Mouse (Mus musculus): ENCODE measurements around the gene Cdk15.

The Cdk15 gene

DNA sequence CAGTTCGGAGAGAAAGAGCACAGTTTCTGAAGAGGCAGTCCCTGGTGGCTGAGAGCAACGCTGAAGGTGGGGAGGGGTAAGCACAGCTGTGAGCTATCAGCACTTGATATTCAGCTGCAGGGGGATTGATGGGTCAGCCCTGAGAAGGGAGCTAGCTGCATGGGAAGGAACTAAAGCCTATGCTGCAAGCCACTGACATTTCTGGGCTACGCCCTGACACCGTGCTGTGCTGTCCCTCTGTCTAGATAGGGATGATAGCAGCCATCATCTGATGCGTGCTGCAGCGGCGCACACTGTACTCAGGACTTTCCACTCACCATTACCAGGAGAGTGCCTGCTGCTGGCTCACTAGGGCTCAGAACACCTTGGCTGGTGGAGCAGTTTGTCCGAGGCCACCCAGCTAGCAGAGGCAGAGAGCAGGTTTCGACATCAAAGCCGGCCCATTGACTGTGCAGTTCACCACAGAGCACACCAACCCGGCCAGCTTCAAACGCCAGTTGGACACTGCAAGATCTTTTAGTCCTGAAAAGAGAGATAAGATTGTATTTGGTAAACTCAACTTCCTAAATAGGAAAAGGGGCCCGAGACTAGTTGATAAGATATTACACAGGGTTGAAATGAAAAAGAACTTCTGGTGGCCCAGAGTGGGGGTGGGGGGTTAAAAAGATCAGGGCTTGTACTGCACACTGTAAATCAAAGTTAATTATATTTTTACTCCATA is 111.4 kb downstream of the Cdk15 start:
- DNase-seq (ENCODE audit: low read depth, low spot score) = no peak
- Histone ChIP-seq H3K36me3 (ENCODE audit: control insufficient read depth, insufficient read depth, low read length, poor library complexity, severe bottlenecking) (no peaks in the 10 kb centered on the region), H3K27me3 (ENCODE audit: control insufficient read depth, insufficient read depth, low read length, poor library complexity, severe bottlenecking) (no peaks in the 10 kb centered on the region)

DNA sequence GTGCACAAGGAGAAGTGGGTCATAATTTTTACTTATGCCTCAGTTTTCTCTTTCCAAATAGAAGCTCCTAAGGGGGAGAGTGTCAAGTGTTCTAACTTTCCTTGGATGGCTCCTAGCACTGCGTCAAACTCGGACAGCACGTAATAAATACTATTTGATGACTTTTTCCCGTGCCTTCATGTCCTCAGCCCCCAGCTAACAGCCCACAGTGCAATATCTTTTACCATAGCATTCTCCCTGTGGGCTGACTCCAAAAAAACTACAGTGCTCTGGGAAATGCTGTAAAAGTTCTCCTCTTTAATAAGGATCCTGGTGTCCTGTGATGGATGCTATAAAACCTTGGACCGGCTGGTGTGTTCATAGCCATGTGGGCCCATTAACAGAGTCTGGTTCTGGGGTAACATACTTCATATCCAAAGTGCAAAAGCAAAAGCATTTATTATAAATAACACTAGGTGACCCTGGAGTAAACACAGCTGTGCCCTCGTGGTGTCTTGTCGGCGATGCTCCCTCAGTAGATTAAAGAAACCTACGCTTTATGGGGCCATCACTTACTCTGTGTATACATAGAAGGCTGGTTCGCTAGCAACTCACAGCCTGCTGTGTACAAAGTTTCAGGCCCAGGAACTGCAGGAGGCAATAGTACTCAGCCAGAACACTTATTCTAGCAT is 112.1 kb downstream of the Cdk15 start:
- H3K36me3 ChIP-seq (ENCODE audit: control insufficient read depth, insufficient read depth, low read length, poor library complexity, severe bottlenecking) = no peaks in the 10 kb centered on the region
- DNase-seq (ENCODE audit: low read depth, low spot score) = no peak
- H3K27me3 ChIP-seq (ENCODE audit: control insufficient read depth, insufficient read depth, low read length, poor library complexity, severe bottlenecking) = no peaks in the 10 kb centered on the region

DNA sequence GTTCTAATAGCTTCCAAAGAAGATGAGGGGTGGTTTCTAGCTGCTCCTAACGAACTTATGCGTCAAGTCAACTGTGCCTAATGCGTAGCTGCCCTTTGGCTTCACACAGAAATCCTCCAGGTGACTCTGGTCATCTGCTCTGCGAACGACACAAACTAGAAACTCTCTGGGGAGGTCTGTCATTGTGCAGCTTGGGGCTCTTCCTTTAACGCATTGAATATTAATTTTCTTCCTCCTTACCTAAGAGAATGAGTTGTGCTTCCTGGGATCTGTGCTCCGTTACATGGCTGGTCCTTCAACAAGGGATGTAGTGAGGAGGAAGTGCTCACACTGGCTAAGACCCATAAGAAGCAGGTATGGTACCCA is 112.6 kb downstream of the Cdk15 start:
- H3K27me3 ChIP-seq (ENCODE audit: control insufficient read depth, insufficient read depth, low read length, poor library complexity, severe bottlenecking) = no peaks in the 10 kb centered on the region
- H3K36me3 ChIP-seq (ENCODE audit: control insufficient read depth, insufficient read depth, low read length, poor library complexity, severe bottlenecking) = no peaks in the 10 kb centered on the region
- no peak for DNase-seq (ENCODE audit: low read depth, low spot score)

DNA sequence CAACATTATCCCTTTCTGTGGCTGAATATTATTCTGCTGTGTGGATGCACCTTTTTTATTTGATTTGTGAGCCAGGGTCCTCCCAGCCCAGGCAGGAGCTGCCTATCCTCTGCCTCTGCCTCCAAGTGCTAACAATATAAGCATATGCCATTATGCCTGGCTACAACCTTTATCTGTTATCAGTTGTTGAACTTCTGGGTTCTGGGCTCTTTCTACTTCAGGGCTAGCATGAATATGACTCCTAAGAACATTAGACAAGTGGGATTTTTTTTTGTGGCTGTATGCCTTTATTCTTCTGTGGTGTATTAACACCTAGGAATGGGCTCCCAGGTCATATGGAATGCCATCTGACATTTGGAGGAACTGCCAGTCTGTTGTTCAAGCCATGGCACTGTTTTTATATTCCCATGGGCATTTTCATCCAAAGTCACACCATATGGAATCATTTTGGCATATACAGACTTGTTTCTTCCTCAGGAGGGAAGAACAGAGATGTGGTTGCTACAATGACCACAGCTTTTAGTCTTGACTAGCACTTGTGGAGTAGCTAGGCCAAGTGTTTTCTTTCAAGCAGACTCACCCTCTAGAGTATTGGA is 113.7 kb downstream of the Cdk15 start:
- DNase-seq (ENCODE audit: low read depth, low spot score) = no peak
- Histone ChIP-seq H3K36me3 (ENCODE audit: control insufficient read depth, insufficient read depth, low read length, poor library complexity, severe bottlenecking) (no peaks in the 10 kb centered on the region), H3K27me3 (ENCODE audit: control insufficient read depth, insufficient read depth, low read length, poor library complexity, severe bottlenecking) (no peaks in the 10 kb centered on the region)

DNA sequence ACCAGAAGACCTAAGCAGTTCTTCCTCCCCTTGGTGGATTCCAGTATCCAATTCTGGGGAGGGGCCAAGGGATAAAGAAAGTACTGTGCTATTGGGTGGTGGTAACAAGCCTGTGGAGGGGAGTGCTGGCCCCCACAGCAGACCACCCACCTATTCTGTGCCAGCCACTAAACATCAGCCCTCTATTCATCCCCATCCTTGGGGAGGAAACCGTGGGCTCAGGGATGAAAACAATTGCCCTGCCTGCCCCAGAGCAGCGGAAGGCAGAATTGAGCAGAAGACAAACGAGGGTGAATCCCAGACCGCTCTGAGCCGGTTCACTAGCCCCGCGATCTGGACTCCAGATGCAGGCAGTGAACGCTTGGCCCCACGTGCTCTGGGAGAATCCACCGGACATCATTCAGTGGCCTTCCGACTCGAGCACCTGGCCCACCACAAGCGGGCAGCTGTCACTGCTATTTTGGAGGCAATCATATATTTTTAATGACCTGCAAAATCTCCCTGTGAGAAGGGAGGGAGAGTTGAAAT is 119.4 kb downstream of the Cdk15 start:
- no peak for DNase-seq (ENCODE audit: low read depth, low spot score)
- Histone ChIP-seq H3K36me3 (ENCODE audit: control insufficient read depth, insufficient read depth, low read length, poor library complexity, severe bottlenecking) (no peaks in the 10 kb centered on the region), H3K27me3 (ENCODE audit: control insufficient read depth, insufficient read depth, low read length, poor library complexity, severe bottlenecking) (no peaks in the 10 kb centered on the region)

DNA sequence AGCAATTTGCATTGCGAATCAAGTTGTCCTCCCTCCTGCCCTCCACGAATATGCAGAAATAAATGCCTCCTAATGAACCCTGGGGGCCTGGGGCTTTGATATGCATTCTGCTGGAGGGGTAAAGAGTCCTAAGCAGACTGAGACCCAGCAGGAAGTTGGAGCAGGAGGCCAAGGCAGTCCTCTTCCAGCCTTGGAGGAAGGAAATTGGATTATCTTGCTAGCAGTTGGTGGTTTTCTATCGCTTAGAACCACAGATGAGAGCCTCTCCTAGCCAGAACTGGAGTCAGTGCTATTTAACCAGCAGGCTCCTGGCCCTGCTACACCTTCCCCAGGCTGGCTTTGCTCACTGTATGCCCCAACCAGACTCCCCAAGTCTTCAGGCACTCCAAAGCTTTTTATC is 119.9 kb downstream of the Cdk15 start:
- DNase-seq (ENCODE audit: low read depth, low spot score) = no peak
- Histone ChIP-seq H3K27me3 (ENCODE audit: control insufficient read depth, insufficient read depth, low read length, poor library complexity, severe bottlenecking) (no peaks in the 10 kb centered on the region), H3K36me3 (ENCODE audit: control insufficient read depth, insufficient read depth, low read length, poor library complexity, severe bottlenecking) (no peaks in the 10 kb centered on the region)

DNA sequence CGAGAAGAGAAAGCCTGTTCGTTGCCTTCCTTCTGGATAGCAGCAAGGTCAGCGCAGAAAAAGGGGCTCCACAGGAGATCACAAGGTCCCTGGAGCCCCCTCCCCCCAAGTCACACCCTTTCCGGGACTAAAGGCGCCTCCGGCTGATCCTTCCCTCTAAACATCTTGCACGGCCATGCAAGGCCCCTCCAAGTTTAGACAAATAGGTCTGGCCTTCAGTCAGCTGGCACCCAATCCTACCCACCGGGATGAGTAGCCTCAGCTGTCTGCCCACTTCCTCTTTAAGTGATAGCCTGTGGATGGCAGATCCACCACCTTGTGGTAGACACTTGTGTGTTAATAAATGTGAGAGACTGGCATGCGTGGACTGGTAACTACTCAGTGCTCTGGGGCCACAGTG is 120.6 kb downstream of the Cdk15 start:
- Histone ChIP-seq H3K27me3 (ENCODE audit: control insufficient read depth, insufficient read depth, low read length, poor library complexity, severe bottlenecking) (no peaks in the 10 kb centered on the region), H3K36me3 (ENCODE audit: control insufficient read depth, insufficient read depth, low read length, poor library complexity, severe bottlenecking) (no peaks in the 10 kb centered on the region)
- DNase-seq (ENCODE audit: low read depth, low spot score) = no peak

DNA sequence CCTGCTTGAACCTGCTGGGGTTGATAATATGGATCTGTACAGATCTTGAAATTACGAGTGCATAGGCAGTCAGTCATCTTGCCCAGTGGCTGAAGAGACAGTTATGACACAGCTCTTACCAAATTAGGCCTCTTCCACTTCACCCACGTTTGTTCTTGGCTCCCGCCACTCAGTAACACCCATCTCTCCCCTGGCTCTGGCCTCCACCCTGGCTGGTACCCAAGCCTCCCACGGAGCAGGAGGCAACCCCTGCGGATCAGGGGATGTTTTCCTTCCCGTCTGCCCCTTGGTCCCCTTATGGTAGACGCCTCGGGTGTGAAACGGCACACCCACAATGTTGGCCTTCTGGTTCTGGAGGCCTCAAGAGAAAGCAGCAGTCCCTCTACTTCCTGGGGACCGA is 124.2 kb downstream of the Cdk15 start:
- DNase-seq (ENCODE audit: low read depth, low spot score) = no peak
- Histone ChIP-seq H3K36me3 (ENCODE audit: control insufficient read depth, insufficient read depth, low read length, poor library complexity, severe bottlenecking) (no peaks in the 10 kb centered on the region), H3K27me3 (ENCODE audit: control insufficient read depth, insufficient read depth, low read length, poor library complexity, severe bottlenecking) (no peaks in the 10 kb centered on the region)

DNA sequence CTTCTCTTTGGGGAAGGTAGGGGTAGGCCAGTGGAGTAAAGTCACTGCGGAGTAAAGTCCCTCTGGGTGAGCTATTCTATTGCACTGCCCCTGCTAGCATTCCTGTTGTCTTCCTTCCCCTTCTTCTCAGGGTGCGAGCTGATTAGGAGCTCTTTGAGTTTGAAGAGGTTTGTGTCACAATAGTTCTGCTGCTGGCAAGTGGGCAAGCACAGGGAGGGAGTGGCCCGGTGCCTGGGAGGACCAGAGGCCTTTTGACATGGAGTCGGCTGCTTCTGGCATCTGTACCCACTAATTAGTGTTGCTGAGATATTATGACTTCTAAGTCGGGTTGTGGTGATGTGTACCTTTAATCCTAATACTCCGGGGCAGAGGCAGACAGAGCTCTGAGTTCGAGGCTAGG is 124.8 kb downstream of the Cdk15 start:
- Histone ChIP-seq H3K36me3 (ENCODE audit: control insufficient read depth, insufficient read depth, low read length, poor library complexity, severe bottlenecking) (no peaks in the 10 kb centered on the region), H3K27me3 (ENCODE audit: control insufficient read depth, insufficient read depth, low read length, poor library complexity, severe bottlenecking) (no peaks in the 10 kb centered on the region)
- DNase-seq (ENCODE audit: low read depth, low spot score) = no peak

DNA sequence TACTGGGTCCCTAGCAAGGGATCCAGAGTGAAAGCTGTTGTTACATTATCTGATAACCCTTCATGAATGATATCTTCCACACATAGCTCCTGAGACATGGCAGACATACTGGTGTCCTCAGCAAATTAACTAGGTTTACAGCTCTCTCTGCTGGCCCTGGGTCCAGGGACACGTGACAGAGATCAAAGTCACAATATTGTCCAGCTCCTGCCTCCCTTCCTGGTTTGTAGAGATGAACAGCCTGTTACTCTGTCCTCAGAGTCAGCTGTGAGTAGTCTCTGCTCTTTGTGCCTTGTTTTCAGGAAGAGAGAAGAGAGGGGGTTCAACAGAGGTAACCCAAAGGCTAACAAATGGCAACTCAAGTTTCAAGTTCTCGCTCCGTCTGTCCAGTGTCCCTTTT is 125.8 kb downstream of the Cdk15 start:
- Histone ChIP-seq H3K27me3 (ENCODE audit: control insufficient read depth, insufficient read depth, low read length, poor library complexity, severe bottlenecking) (no peaks in the 10 kb centered on the region), H3K36me3 (ENCODE audit: control insufficient read depth, insufficient read depth, low read length, poor library complexity, severe bottlenecking) (no peaks in the 10 kb centered on the region)
- no peak for DNase-seq (ENCODE audit: low read depth, low spot score)

DNA sequence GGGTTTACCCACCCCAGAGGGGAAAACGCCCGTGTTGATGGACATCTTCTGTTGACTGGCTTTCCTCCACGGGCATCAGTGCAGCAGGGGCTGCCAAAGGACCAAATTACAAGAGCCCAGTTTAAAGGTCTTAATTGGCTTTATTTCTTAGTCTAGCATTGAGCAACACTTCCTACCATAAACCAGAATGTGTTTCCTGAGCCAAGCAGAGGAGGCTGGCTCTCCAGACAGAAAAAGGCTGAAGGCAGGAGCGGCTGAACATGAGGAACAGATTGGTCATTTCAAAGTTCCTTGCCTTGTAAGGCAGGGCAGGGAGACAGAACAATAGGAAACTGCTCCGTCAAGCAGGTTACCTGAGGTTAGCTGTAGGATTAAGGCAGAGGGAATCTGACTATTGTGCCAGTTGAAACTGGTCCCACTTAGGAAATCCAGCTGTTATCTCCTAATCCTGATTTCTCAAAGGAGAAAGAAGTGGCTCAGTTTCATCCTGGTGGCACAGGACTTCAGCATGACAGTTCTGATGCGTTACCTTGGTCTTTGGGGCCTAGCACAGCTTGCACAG is 126.4 kb downstream of the Cdk15 start:
- Histone ChIP-seq H3K36me3 (ENCODE audit: control insufficient read depth, insufficient read depth, low read length, poor library complexity, severe bottlenecking) (no peaks in the 10 kb centered on the region), H3K27me3 (ENCODE audit: control insufficient read depth, insufficient read depth, low read length, poor library complexity, severe bottlenecking) (no peaks in the 10 kb centered on the region)
- no peak for DNase-seq (ENCODE audit: low read depth, low spot score)

DNA sequence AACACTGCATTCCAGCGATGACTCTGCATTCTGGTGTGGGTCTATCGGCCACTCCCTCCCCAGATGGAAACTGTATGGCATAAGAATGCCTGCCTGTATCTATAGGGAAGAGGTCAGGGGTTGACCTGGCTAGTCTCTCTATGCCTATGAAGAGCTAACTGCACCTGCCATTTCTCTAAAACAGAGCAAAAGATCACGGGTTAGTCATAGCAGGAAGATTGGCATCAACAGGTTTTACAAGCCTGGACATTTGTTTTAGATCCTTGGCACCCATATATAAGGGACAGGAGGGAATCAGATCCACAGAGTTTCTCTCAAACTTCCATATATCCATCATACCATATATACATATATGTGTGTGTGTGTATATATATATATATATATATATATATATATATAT is 127.7 kb downstream of the Cdk15 start:
- Histone ChIP-seq H3K36me3 (ENCODE audit: control insufficient read depth, insufficient read depth, low read length, poor library complexity, severe bottlenecking) (no peaks in the 10 kb centered on the region), H3K27me3 (ENCODE audit: control insufficient read depth, insufficient read depth, low read length, poor library complexity, severe bottlenecking) (no peaks in the 10 kb centered on the region)
- no peak for DNase-seq (ENCODE audit: low read depth, low spot score)

DNA sequence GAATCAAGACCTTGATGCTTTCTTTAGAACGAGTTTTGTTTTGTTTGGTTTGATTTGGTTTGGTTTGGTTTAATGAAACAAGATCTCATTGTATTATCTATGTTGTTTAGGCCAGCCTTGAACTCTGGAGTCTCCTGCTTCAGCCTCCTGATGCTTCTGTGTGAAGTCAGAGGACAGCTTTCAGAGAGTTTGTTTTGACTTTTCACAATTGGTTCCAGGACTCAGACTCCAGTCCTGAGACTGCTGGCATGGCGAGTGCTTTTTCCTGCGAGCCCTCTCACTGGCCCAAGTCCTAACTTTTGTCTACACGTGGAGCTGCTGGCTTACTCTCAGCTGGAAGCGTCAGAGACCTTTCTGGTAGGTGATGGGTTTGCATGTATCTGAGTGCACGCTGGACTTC is 128.9 kb downstream of the Cdk15 start:
- H3K36me3 ChIP-seq (ENCODE audit: control insufficient read depth, insufficient read depth, low read length, poor library complexity, severe bottlenecking) = no peaks in the 10 kb centered on the region
- no peak for DNase-seq (ENCODE audit: low read depth, low spot score)
- no peaks in the 10 kb centered on the region for H3K27me3 ChIP-seq (ENCODE audit: control insufficient read depth, insufficient read depth, low read length, poor library complexity, severe bottlenecking)

DNA sequence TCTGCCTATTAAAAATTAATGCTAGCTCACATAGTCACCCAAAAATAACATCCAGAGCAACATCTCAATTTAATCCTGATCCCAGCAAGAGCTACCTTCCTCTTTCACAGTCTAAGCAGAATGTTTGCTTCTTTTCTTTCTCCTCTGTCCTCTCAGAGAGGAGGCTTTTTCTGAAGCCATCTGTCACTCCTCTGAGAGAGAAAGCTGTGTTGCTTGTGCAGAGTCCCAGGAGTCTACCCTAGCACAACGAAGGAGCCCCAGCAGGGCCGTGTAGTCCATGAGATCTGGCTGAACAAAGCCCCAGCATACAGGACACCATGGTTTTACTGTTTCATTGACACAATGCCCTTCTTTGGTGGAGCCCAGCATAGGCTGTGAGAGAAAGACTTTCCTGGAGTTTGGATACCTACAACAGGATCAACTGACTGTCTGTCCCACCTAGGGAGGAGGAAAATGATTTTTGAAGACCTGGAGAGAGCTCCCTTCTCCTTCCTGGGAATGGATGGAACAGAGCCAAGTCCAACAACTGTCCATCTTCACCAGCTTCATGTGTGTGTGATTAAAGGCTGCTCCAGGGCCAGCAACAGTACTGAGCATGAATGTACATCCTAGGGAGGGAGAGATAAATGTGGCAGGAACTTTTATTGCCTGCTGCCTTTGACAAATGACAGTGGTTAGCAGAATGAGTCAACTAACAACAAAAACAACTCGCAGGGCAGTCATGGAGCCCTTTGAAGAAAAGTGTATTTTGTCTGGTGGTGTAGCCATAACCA is 131.0 kb downstream of the Cdk15 start:
- no peaks in the 10 kb centered on the region for H3K36me3 ChIP-seq (ENCODE audit: control insufficient read depth, insufficient read depth, low read length, poor library complexity, severe bottlenecking)
- H3K27me3 ChIP-seq (ENCODE audit: control insufficient read depth, insufficient read depth, low read length, poor library complexity, severe bottlenecking) = no peaks in the 10 kb centered on the region
- DNase-seq (ENCODE audit: low read depth, low spot score) = no peak
